Mouse (Mus musculus): ENCODE data around the gene Gm40193. TPM values are rescaled to one million over a fixed set of nuclear protein-coding genes. Genes with fewer than 3 reads are reported as not detected.
A peak's percentile ranks its signal among the peaks of the same experiment; 100 is the strongest.

Gm40193 gene
- polyA plus RNA-seq, 1 experiment from 2014 or later: not detected

DNA sequence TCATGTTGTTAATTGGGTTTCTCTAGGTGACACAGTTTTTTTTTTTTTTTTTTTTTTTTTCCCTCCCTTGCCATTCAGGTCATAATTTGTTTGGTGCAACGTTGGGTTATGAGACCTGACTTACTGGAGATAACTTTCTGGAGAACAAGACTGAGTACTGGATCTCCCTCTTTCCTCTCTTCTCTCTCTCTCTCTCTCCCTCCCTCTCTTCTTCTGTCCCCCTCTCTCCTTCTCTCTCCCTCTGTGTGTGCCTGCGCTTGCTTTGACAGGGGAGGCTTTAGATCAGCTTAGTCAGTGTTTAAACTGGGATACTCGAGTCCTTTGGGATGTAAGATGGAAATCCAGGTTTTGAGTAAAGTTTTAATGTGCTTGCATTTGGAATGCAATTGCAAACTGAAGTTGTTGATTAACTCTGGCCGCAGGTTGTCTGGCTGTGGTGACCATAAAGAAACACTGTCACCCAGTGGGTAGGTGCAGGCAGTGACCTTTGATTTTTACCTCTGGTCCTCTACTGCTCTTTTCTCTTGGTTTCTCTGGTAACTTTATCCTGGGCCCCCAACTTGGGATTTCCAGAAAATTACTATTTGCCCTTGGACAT lies 31.6 kb upstream of the Gm40193 start:
- Histone ChIP-seq H3K9ac (replicated peaks) (peak overlapping the region; percentile 95; the same call in 1 of the 2 replicates), H3K9me3 (replicated peaks) (no peaks in the 10 kb centered on the region), H3K4me2 (peak overlapping the region; percentile 78), H3K27ac (replicated peaks) (no peak overlapping the region), H3K36me3 (no peaks in the 10 kb centered on the region), H3K4me1 (peaks cover 49% of the 10 kb centered on the region), H3K4me3 (replicated peaks) (peak overlapping the region; percentile 94), H3K27me3 (replicated peaks) (no peaks in the 10 kb centered on the region)
- WGBS: 26% methylated on average over 4 of the region's 4 CpGs
- ATAC-seq (ENCODE audit: low FRiP score): no peak

DNA sequence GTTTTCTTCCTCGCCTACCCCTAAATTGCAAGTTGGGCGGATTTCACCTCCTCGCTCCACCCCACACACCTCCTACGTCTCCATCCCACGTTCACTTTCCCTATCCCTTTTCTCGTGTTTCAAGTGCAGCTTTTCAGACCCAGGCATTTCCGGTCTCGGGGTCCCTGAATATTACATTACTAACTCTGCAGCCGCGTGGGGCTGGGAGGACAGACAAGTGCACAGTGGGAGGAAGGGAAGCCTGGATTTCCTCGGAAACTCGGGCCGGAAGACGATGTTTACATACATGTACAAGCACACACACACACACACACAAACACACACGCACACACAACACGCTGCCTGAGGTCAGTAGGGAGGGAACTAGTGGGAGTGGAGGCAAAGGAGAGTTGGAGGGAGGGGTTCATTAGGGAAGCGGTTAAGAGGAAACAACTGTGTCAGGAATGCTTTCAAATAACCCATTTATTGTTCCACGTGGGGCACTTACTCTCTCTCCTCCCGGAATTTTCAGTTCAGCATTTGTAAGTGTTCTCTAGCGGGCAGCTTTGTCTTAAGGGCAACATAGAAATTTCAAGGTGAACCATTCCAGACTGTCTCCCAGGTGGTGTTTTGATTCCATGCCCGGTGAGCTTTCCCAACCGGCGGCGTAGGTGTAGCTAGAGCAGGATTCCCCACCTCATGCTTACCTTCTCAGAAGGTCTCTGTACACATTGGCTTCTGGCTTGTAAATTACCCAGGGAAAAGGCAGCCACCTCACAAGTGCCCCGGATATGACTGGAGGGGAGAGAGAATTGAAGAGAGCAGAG lies 30.9 kb upstream of the Gm40193 start:
- ATAC-seq (ENCODE audit: low FRiP score): no peak
- H3K4me2 ChIP-seq: peak overlapping the region; percentile 78
- no peaks in the 10 kb centered on the region for H3K36me3 ChIP-seq
- peaks cover 49% of the 10 kb centered on the region for H3K4me1 ChIP-seq
- H3K9ac ChIP-seq (replicated peaks): peak overlapping the region; percentile 95
- peak overlapping the region; percentile 87 for H3K27ac ChIP-seq (replicated peaks)
- no peaks in the 10 kb centered on the region for H3K27me3 ChIP-seq (replicated peaks)
- WGBS: under 1% methylated on average over 25 of the region's 25 CpGs
- H3K4me3 ChIP-seq (replicated peaks): peak overlapping the region; percentile 94
- H3K9me3 ChIP-seq (replicated peaks): no peaks in the 10 kb centered on the region

DNA sequence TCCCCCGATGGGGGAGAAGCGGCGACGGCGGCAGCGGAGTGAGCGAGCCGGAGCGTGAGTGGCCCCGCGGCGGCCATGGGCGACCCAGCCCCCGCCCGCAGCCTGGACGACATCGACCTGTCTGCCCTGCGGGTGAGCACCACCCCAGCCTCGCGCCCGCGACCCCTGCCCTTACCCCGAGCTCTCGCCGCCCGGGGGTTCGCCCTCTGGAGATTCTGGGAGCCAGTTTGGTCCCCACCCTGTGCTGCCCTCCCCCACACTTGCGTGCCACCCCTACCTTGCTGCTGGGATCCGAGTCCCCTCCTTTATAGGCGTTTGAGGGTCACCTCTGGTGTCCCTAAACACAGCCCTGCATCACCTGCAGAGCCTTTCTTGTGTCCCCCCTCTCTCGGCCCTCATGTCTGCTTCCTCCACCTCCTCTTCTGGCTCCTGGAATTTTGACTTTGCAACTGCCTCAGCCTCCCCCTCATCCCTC lies 30.3 kb upstream of the Gm40193 start:
- peak overlapping the region; percentile 87 for H3K27ac ChIP-seq (replicated peaks)
- H3K36me3 ChIP-seq: no peaks in the 10 kb centered on the region
- no peaks in the 10 kb centered on the region for H3K9me3 ChIP-seq (replicated peaks)
- ATAC-seq (ENCODE audit: low FRiP score): peak; percentile 37
- H3K27me3 ChIP-seq (replicated peaks): no peaks in the 10 kb centered on the region
- peak overlapping the region; percentile 78 for H3K4me2 ChIP-seq
- peaks cover 49% of the 10 kb centered on the region for H3K4me1 ChIP-seq
- H3K4me3 ChIP-seq (replicated peaks): peak overlapping the region; percentile 94
- peak overlapping the region; percentile 95 for H3K9ac ChIP-seq (replicated peaks)
- WGBS: under 1% methylated on average over 21 of the region's 31 CpGs

DNA sequence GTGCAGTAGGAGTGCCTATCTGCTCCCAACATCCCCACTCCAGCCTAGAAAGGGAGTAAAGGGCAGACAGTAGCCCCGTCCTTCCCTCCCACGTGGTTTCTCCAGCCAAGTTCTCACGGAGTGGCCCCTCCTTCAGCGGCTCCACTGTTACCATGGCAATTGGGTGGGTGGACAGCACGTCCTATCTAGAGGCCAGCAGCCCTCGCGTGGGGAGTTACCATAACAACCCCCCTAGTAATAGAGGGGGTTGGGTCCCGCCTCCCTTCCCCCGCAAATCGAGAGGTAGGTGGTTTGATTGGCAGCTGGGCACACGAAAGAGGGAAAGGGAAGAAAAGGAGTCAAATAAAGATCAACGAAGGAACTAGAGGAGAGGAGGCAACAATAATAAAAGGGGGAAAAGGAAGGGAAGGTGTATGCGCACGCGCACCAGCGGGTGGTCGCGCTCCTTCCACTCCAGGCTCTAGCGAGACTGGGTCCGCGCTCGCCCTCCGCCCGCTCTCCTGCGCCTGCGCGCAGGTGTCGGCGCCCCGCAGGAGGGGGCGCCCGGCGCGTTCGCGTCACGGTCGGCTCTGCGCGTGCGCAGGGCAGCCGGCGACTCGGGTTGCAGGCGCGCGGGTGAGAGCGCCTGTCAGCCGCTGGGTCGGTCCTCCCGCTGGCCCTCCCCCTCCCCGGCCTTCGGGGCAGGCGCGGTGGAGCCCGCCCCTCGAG lies 29.7 kb upstream of the Gm40193 start, which contains the start of gene Mink1:
TSS of gene Mink1 (plus strand) at position 595 of the 708 bp plus-strand sequence.
- under 1% methylated on average over 34 of the region's 57 CpGs for WGBS
- Histone ChIP-seq H3K9ac (replicated peaks) (peak within 1 kb of the TSS; percentile 95), H3K36me3 (no peaks in the 10 kb centered on the region), H3K4me3 (replicated peaks) (peak within 1 kb of the TSS; percentile 94), H3K27me3 (replicated peaks) (no peaks in the 10 kb centered on the region), H3K9me3 (replicated peaks) (no peaks in the 10 kb centered on the region), H3K4me2 (peak within 1 kb of the TSS; percentile 78), H3K4me1 (peaks cover 49% of the 10 kb centered on the region), H3K27ac (replicated peaks) (peak within 1 kb of the TSS; percentile 87)
- ATAC-seq (ENCODE audit: low FRiP score): peak; percentile 91

DNA sequence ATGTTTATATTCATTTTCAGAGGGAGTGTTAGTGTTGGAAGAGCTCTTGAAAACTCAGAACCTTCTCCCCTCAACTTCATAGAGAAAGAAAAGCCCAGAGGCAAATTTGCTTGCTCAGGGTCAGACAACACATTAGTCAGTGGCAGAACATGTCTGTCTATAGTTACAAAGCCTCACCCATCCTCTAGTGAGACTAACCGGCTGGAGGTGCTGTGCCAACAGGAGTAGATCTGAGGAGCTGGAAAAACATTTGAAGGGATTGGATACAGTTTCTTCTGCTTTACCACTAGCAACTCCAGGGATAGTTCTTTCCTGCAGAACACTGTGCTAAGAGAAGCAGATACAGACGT lies 29.2 kb upstream of the Gm40193 start:
- no peak for ATAC-seq (ENCODE audit: low FRiP score)
- H3K4me3 ChIP-seq (replicated peaks): peak overlapping the region; percentile 94
- peak overlapping the region; percentile 95 for H3K9ac ChIP-seq (replicated peaks)
- no peaks in the 10 kb centered on the region for H3K9me3 ChIP-seq (replicated peaks)
- peak overlapping the region; percentile 87 for H3K27ac ChIP-seq (replicated peaks)
- H3K27me3 ChIP-seq (replicated peaks): no peaks in the 10 kb centered on the region
- H3K36me3 ChIP-seq: no peaks in the 10 kb centered on the region
- WGBS: 4% methylated on average over 2 of the region's 2 CpGs
- H3K4me1 ChIP-seq: peaks cover 44% of the 10 kb centered on the region
- H3K4me2 ChIP-seq: peak overlapping the region; percentile 78

DNA sequence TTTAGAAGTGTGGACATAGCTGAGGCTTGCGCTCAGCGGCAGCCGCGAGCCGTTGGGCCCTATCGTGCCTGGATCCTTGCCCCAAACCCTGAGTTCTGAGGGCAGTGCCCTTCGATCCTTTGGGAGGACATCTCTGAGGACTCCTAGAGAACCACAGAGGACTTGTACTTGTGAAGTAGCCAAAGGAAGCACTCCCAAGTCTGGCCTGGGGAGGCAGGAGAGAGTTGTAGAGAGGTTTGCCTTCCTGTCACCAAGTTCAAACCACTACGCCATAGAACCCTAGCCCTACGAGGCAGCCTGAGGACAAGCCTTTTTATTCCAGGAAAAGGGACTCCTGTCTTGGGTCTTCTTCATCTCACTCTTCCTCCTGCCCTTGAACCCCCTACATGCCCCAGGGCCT lies 24.8 kb upstream of the Gm40193 start:
- peaks cover 8% of the 10 kb centered on the region for H3K4me1 ChIP-seq
- ATAC-seq (ENCODE audit: low FRiP score): no peak
- 87% methylated on average over 9 of the region's 9 CpGs for WGBS

DNA sequence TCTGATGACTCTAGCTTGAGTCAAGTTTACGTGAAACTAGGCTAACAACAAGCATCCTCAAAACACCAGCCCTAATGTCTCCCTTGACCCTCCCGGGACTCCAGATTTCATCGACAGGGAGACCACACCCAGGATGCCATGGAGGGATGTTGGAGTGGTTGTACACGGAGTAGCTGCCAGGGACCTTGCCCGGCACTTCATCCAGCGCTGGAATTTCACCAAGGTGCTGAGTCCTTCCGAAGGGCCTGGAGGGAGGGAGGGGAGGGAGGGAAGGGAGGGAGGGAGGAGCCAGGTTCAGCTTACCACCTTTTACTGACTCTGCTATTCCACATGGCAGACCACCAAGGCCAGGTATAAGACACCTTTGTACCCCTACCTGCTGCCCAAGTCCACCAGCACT lies 21.2 kb upstream of the Gm40193 start:
- Histone ChIP-seq H3K4me3 (replicated peaks) (no peak overlapping the region), H3K27ac (replicated peaks) (no peak overlapping the region), H3K36me3 (peaks cover 3% of the 10 kb centered on the region; the same call in 1 of the 2 replicates), H3K27me3 (replicated peaks) (no peaks in the 10 kb centered on the region), H3K9ac (replicated peaks) (no peak overlapping the region), H3K9me3 (replicated peaks) (no peaks in the 10 kb centered on the region), H3K4me2 (no peak overlapping the region), H3K4me1 (no peaks in the 10 kb centered on the region)
- WGBS: 24% methylated on average over 7 of the region's 7 CpGs
- ATAC-seq (ENCODE audit: low FRiP score): no peak

More for the DNA sequence above, 24.8 kb upstream of the Gm40193 start:
- H3K27me3 ChIP-seq (replicated peaks): no peaks in the 10 kb centered on the region
- no peak overlapping the region for H3K9ac ChIP-seq (replicated peaks)
- H3K36me3 ChIP-seq: peaks cover 3% of the 10 kb centered on the region; the same call in 1 of the 2 replicates
- no peak overlapping the region for H3K4me2 ChIP-seq
- no peak overlapping the region for H3K4me3 ChIP-seq (replicated peaks)
- H3K27ac ChIP-seq (replicated peaks): no peak overlapping the region
- no peaks in the 10 kb centered on the region for H3K9me3 ChIP-seq (replicated peaks)

DNA sequence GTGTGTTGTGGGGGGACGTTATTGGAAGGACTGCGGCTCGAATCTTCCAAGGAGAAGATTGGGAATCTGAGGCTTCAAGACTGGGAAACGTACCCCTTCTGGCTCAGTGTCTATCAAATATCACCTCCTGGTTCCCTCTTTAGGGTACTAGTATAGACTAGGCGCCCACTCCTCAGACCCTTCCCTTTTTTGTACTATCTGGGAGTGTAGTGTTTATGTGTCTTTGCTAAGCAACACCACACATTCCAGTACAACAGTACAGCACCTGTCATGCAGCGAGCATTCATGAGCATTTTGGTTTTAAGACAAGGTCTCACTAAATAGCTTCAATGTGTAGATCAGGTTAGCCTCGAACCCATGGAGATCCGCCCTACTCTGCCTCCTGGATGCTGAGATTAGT lies 18.8 kb upstream of the Gm40193 start:
- no peak for ATAC-seq (ENCODE audit: low FRiP score)
- no peak overlapping the region for H3K9ac ChIP-seq (replicated peaks)
- H3K36me3 ChIP-seq: peaks cover 3% of the 10 kb centered on the region; the same call in 1 of the 2 replicates
- no peaks in the 10 kb centered on the region for H3K27me3 ChIP-seq (replicated peaks)
- no peaks in the 10 kb centered on the region for H3K4me1 ChIP-seq
- WGBS: 90% methylated on average over 8 of the region's 8 CpGs
- no peak overlapping the region for H3K27ac ChIP-seq (replicated peaks)
- no peak overlapping the region for H3K4me2 ChIP-seq
- no peak overlapping the region for H3K4me3 ChIP-seq (replicated peaks)
- H3K9me3 ChIP-seq (replicated peaks): no peaks in the 10 kb centered on the region

DNA sequence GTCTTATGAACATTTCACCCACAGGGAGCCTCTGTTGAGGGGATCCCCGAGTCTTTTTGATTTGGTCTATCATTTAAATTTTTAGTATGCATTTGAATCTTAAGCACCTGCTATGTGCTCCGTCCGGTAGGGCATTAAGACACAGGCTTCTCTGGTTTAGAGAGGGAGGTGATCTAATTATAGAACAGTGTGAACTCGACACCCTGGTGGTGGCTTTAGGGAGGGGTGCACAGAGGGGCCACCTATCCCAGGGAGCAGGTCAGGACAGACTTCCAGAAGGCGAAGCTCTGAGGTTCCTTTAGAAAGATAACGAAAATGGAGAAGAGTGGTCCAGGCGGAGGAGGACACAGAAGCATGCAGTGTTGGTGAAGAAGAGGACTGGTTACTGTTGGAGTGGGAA lies 11.8 kb upstream of the Gm40193 start:
- ATAC-seq (ENCODE audit: low FRiP score): no peak
- 84% methylated on average over 7 of the region's 7 CpGs for WGBS

DNA sequence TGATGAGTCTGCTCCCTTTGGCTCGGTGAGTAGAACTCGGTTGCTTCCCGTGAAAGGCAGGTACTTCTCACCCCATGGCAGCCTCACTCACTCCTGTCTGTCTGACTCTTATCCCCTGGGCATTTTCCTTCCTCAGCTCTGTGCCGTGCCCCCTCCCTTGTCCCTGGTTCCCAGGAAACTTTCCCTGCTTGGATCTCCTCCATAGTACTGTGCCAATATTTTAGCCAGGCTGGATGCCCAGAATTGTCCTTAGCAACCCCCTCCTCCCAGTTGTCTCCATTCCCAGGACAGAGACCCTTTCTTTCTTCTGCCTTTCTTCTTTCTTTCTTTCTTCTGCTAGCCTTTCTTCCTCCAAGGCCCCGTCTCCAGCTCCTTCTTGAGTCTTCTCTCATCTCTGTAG lies 8.7 kb upstream of the Gm40193 start:
- peak overlapping the region; percentile 67 for H3K4me3 ChIP-seq (replicated peaks)
- no peaks in the 10 kb centered on the region for H3K9me3 ChIP-seq (replicated peaks)
- H3K36me3 ChIP-seq: peaks cover 6% of the 10 kb centered on the region; the same call in 1 of the 2 replicates
- no peaks in the 10 kb centered on the region; the same call in none of the 2 replicates for H3K27me3 ChIP-seq (replicated peaks)
- H3K4me2 ChIP-seq: peak overlapping the region; percentile 82
- H3K9ac ChIP-seq (replicated peaks): no peak overlapping the region
- H3K4me1 ChIP-seq: peaks cover 19% of the 10 kb centered on the region
- WGBS: 74% methylated on average over 5 of the region's 5 CpGs
- peak overlapping the region; percentile 46; the same call in 1 of the 2 replicates for H3K27ac ChIP-seq (replicated peaks)
- no peak for ATAC-seq (ENCODE audit: low FRiP score)

More for the DNA sequence above, 11.8 kb upstream of the Gm40193 start:
- peaks cover 15% of the 10 kb centered on the region for H3K4me1 ChIP-seq
- peaks cover 6% of the 10 kb centered on the region; the same call in 1 of the 2 replicates for H3K36me3 ChIP-seq
- no peak overlapping the region for H3K4me2 ChIP-seq
- H3K9ac ChIP-seq (replicated peaks): no peak overlapping the region
- H3K27ac ChIP-seq (replicated peaks): no peak overlapping the region
- no peaks in the 10 kb centered on the region; the same call in 1 of the 2 replicates for H3K27me3 ChIP-seq (replicated peaks)
- no peaks in the 10 kb centered on the region for H3K9me3 ChIP-seq (replicated peaks)
- no peak overlapping the region for H3K4me3 ChIP-seq (replicated peaks)

DNA sequence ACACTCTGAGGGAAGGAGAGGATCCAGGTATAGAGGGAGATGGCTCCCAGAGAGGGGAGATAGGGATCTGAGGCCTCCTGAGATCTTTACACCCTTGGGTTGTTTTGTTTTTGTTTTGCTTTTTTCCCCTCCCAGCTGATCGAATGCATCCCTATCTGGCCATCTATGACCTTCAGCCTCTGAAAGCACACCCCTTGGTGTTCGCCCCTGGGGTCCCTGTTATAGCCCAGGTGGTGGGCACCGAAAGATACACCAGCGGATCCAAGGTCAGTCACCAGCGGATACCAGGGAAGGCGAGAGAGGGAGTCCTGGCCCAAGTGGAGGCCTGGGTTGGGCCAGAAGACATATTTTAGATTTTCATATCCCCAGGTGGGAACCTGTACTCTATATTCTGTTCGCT lies 8.2 kb upstream of the Gm40193 start:
- Histone ChIP-seq H3K27me3 (replicated peaks) (no peaks in the 10 kb centered on the region; the same call in none of the 2 replicates), H3K36me3 (peaks cover 3% of the 10 kb centered on the region; the same call in 1 of the 2 replicates), H3K4me3 (replicated peaks) (peak overlapping the region; percentile 67), H3K4me2 (peak overlapping the region; percentile 82), H3K9me3 (replicated peaks) (no peaks in the 10 kb centered on the region), H3K9ac (replicated peaks) (0 out of 2 replicates have a peak overlapping the region, but pooled peaks have one; percentile 67), H3K27ac (replicated peaks) (0 out of 2 replicates have a peak overlapping the region, but pooled peaks have one; percentile 43), H3K4me1 (peaks cover 19% of the 10 kb centered on the region)
- 89% methylated on average over 7 of the region's 7 CpGs for WGBS
- no peak for ATAC-seq (ENCODE audit: low FRiP score)

Data from neural tube, embryonic 15.5 days (tissue).